Mouse (Mus musculus): ENCODE data around the gene Emp1. TPM values are rescaled to one million over a fixed set of nuclear protein-coding genes. Genes with fewer than 3 reads are reported as not detected.

Emp1 gene
- total and polyA plus RNA-seq, 3 experiments = not detected

GRCm38 (mm10) chr6:135319431-135319933 lies 42.9 kb upstream of the Emp1 start:
- H3K36me3 ChIP-seq (ENCODE audit: control insufficient read depth in 1 of 2, insufficient read depth in 2 of 2, low read length in 2 of 2) = no peaks in the 10 kb centered on the region
- H3K4me1 ChIP-seq (ENCODE audit: control insufficient read depth in 1 of 2, insufficient read depth in 2 of 2, low read length in 2 of 2) = no peaks in the 10 kb centered on the region
- no peak for DNase-seq (ENCODE audit: low read depth, low spot score)
- H3K9ac ChIP-seq (ENCODE audit: control insufficient read depth, low read depth, low read length, poor library complexity, severe bottlenecking) = no peak overlapping the region
- H3K4me3 ChIP-seq (ENCODE audit: control insufficient read depth in 1 of 2, insufficient read depth in 1 of 2, low read depth in 2 of 2, low read length in 2 of 2) = no peak overlapping the region
- TF ChIP-seq UBTF (IDR thresholded peaks at IDR 0.05; ENCODE audit: borderline replicate concordance, insufficient read depth, low read depth, low read length) (no peak), ZMIZ1 (IDR thresholded peaks at IDR 0.05; ENCODE audit: low read depth, low read length) (no peak), USF2 (IDR thresholded peaks at IDR 0.05; ENCODE audit: borderline replicate concordance in 1 of 2, insufficient read depth in 1 of 2, low read depth in 1 of 2, low read length in 2 of 2) (no peak), TAL1 (IDR thresholded peaks at IDR 0.05; ENCODE audit: low read length) (no peak), ZNF384 (IDR thresholded peaks at IDR 0.05; ENCODE audit: low read depth, low read length) (no peak), ETS1 (IDR thresholded peaks at IDR 0.05; ENCODE audit: low read depth, low read length) (no peak), E2F4 (IDR thresholded peaks at IDR 0.05; ENCODE audit: borderline replicate concordance, low read depth, low read length) (no peak), MAFK (IDR thresholded peaks at IDR 0.05; ENCODE audit: borderline replicate concordance, low read depth, low read length) (no peak), POLR2AphosphoS2 (IDR thresholded peaks at IDR 0.05; ENCODE audit: low read length) (no peak), SMC3 (IDR thresholded peaks at IDR 0.05; ENCODE audit: low read depth, low read length) (no peak), KAT2A (conservative IDR thresholded peaks at IDR 0.05; ENCODE audit: low read depth, low read length) (no peak), GATA1 (IDR thresholded peaks at IDR 0.05; ENCODE audit: low read depth, low read length) (no peak), GABPA (IDR thresholded peaks at IDR 0.05; ENCODE audit: low read depth, low read length) (no peak), RCOR1 (IDR thresholded peaks at IDR 0.05; ENCODE audit: low read depth, low read length) (no peak), MYB (IDR thresholded peaks at IDR 0.05; ENCODE audit: low read depth, low read length) (no peak), POLR2A (IDR thresholded peaks at IDR 0.05; ENCODE audit: control insufficient read depth in 1 of 2, insufficient read depth in 1 of 2, low read depth in 1 of 2, low read length in 2 of 2, poor library complexity in 1 of 2) (no peak), NRF1 (IDR thresholded peaks at IDR 0.05; ENCODE audit: insufficient read depth, low read depth, low read length, poor library complexity, severe bottlenecking) (no peak)
- H3K27ac ChIP-seq (ENCODE audit: control insufficient read depth, low read depth, low read length) = no peak overlapping the region
- no peaks in the 10 kb centered on the region for H3K79me2 ChIP-seq (ENCODE audit: control insufficient read depth, insufficient read depth, low read length, poor library complexity)
- H3K27me3 ChIP-seq (ENCODE audit: control insufficient read depth in 1 of 2, insufficient read depth in 2 of 2, low read length in 2 of 2) = peaks cover 0 to 2% of the 10 kb centered on the region in 2 experiments; a peak in 1 of 4 replicates
- no peaks in the 10 kb centered on the region for H3K9me3 ChIP-seq (replicated peaks; ENCODE audit: insufficient read depth, low read length)

- TF ChIP-seq MAX (IDR thresholded peaks at IDR 0.05; ENCODE audit: low read length) (no peak), MYB (IDR thresholded peaks at IDR 0.05; ENCODE audit: low read depth, low read length) (no peak), ZC3H11A (IDR thresholded peaks at IDR 0.05; ENCODE audit: low read depth, low read length) (no peak), SIN3A (IDR thresholded peaks at IDR 0.05; ENCODE audit: low read length) (no peak), CHD2 (IDR thresholded peaks at IDR 0.05; ENCODE audit: low read length) (no peak), RCOR1 (IDR thresholded peaks at IDR 0.05; ENCODE audit: low read depth, low read length) (no peak), EP300 (IDR thresholded peaks at IDR 0.05; ENCODE audit: low read depth in 1 of 2, low read length in 2 of 2) (no peak), GATA1 (IDR thresholded peaks at IDR 0.05; ENCODE audit: low read depth, low read length) (no peak), HCFC1 (IDR thresholded peaks at IDR 0.05; ENCODE audit: low read depth, low read length) (no peak), USF2 (IDR thresholded peaks at IDR 0.05; ENCODE audit: borderline replicate concordance in 1 of 2, insufficient read depth in 1 of 2, low read depth in 1 of 2, low read length in 2 of 2) (no peak), ZMIZ1 (IDR thresholded peaks at IDR 0.05; ENCODE audit: low read depth, low read length) (no peak), GABPA (IDR thresholded peaks at IDR 0.05; ENCODE audit: low read depth, low read length) (no peak), ZKSCAN1 (IDR thresholded peaks at IDR 0.05; ENCODE audit: low read depth, low read length) (no peak), POLR2A (IDR thresholded peaks at IDR 0.05; ENCODE audit: control insufficient read depth in 1 of 2, insufficient read depth in 1 of 2, low read depth in 1 of 2, low read length in 2 of 2, poor library complexity in 1 of 2) (no peak), E2F4 (IDR thresholded peaks at IDR 0.05; ENCODE audit: borderline replicate concordance, low read depth, low read length) (no peak), MAFK (IDR thresholded peaks at IDR 0.05; ENCODE audit: borderline replicate concordance, low read depth, low read length) (no peak), NRF1 (IDR thresholded peaks at IDR 0.05; ENCODE audit: insufficient read depth, low read depth, low read length, poor library complexity, severe bottlenecking) (no peak)
- H3K27me3 ChIP-seq (ENCODE audit: control insufficient read depth in 1 of 2, insufficient read depth in 2 of 2, low read length in 2 of 2) = peaks cover 0 to 2% of the 10 kb centered on the region in 2 experiments; a peak in 1 of 4 replicates
- no peaks in the 10 kb centered on the region for H3K36me3 ChIP-seq (ENCODE audit: control insufficient read depth in 1 of 2, insufficient read depth in 2 of 2, low read length in 2 of 2)
- DNase-seq (ENCODE audit: low read depth, low spot score) = no peak
- H3K9me3 ChIP-seq (replicated peaks; ENCODE audit: insufficient read depth, low read length) = no peaks in the 10 kb centered on the region
- H3K27ac ChIP-seq (ENCODE audit: control insufficient read depth, low read depth, low read length) = no peak overlapping the region
- H3K79me2 ChIP-seq (ENCODE audit: control insufficient read depth, insufficient read depth, low read length, poor library complexity) = no peaks in the 10 kb centered on the region
- no peak overlapping the region for H3K9ac ChIP-seq (ENCODE audit: control insufficient read depth, low read depth, low read length, poor library complexity, severe bottlenecking)
- no peak overlapping the region for H3K4me3 ChIP-seq (ENCODE audit: control insufficient read depth in 1 of 2, insufficient read depth in 1 of 2, low read depth in 2 of 2, low read length in 2 of 2)
- no peaks in the 10 kb centered on the region for H3K4me1 ChIP-seq (ENCODE audit: control insufficient read depth in 1 of 2, insufficient read depth in 2 of 2, low read length in 2 of 2)
Measured at GRCm38 (mm10) chr6:135322749-135323148, 39.6 kb upstream of the Emp1 start.

All from MEL (cell line).